9 mouse cellular contexts compared by ENCODE assay signal in the genomic region with DNA sequence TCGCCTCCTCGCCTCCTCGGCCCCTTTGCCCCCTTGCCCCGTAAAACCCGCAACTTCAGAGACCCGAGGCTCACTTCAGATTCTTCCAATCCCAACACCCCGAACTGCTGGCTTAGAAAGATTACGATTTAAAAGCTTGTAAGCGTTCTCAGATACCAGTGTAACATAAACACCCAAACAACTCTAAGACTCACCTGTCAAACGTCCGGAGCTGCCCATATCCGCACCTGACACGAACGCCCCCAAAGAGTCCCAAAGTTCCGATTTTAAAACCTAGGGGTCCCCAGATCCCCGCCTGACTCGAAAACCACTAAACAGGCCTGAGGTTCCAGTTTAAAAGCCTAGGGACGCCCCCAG. TPM values are rescaled to one million over a fixed set of nuclear protein-coding genes. Genes with fewer than 3 reads are reported as not detected.
A peak's percentile ranks its signal among the peaks of the same experiment; 100 is the strongest.
DNase-seq lines count a peak whose midpoint lies in the region; ATAC-seq and TF ChIP-seq lines count a peak whose summit lies in the region.
"Had no signal": no experiment of that assay in that cellular context is flagged by ENCODE, and none has a peak within 500 bp of the region (broad histone marks: within the 10 kb centered on the region; RNA-seq: fewer than 3 reads in every experiment).

No protein-coding gene starts in this region.

- 0 out of 4 replicates have a peak overlapping the region, but pooled peaks of 1 of the 2 experiments have one; percentile 10 for H3K27ac ChIP-seq in heart, embryonic 14.5 days (replicated peaks in 1 of 2; ENCODE audit: control insufficient read depth in 1 of 2, insufficient read depth in 1 of 2, low read depth in 2 of 2, low read length in 2 of 2)
- H3K27ac ChIP-seq in forebrain, embryonic 14.5 days (ENCODE audit: low read depth, low read length): no peak overlapping the region
- H3K27ac ChIP-seq in liver, embryonic 14.5 days: no peak overlapping the region

- no peaks in the 10 kb centered on the region for H3K27me3 ChIP-seq in heart, embryonic 14.5 days (ENCODE audit: control insufficient read depth, insufficient read depth, low read length)
- peaks cover 41% of the 10 kb centered on the region for H3K27me3 ChIP-seq in E14TG2a.4 (ENCODE audit: insufficient read depth, low read length)
- no peaks in the 10 kb centered on the region for H3K27me3 ChIP-seq in forebrain, embryonic 14.5 days (replicated peaks; ENCODE audit: control insufficient read depth, insufficient read depth, low read length)
- H3K27me3 ChIP-seq in liver, embryonic 14.5 days (ENCODE audit: control insufficient read depth, insufficient read depth, low read length): no peaks in the 10 kb centered on the region

- no peak for TF ChIP-seq CTCF in E14TG2a.4 (conservative IDR thresholded peaks at IDR 0.05; ENCODE audit: low read length)
- TF ChIP-seq CTCF in liver, embryonic 14.5 days (IDR thresholded peaks at IDR 0.05; ENCODE audit: low read depth): no peak

- intact Hi-C loops in heart, postnatal 14 days (cut with DNase I): loop anchor here (2.0 to 5.0 kb wide), 3 partner anchors 42 to 92 kb away; no protein-coding TSS in a partner anchor

- H3K36me3 ChIP-seq in heart, embryonic 14.5 days (ENCODE audit: control insufficient read depth, insufficient read depth, low read length): 0 out of 2 replicates have a peak, but pooled peaks cover 4% of the 10 kb centered on the region
- H3K36me3 ChIP-seq in E14TG2a.4 (ENCODE audit: insufficient read depth, low read length): no peaks in the 10 kb centered on the region
- no peaks in the 10 kb centered on the region for H3K36me3 ChIP-seq in forebrain, embryonic 14.5 days (ENCODE audit: control insufficient read depth, insufficient read depth, low read length)
- H3K36me3 ChIP-seq in liver, embryonic 14.5 days (replicated peaks; ENCODE audit: control insufficient read depth, insufficient read depth, low read depth): no peaks in the 10 kb centered on the region
- H3K36me3 ChIP-seq: G1E had no signal

- DNase-seq in heart, postnatal 14 days: no peak
- DNase-seq in forebrain, embryonic 14.5 days (ENCODE audit: low spot score): no peak
- no peak for DNase-seq in liver, embryonic 14.5 days (ENCODE audit: low read depth in 3 of 3, low spot score in 3 of 3)
- no peak for DNase-seq in left cerebral cortex, adult 11 months (ENCODE audit: low spot score)
- DNase-seq in layer of hippocampus, adult 18-20 months (ENCODE audit: low spot score in 2 of 2): no peak

- H3K9ac ChIP-seq in heart, embryonic 14.5 days (ENCODE audit: low read length): peak overlapping the region; percentile 88
- peak overlapping the region; percentile 91 for H3K9ac ChIP-seq in forebrain, embryonic 14.5 days (ENCODE audit: low read length)
- peak overlapping the region; percentile 75 for H3K9ac ChIP-seq in liver, embryonic 14.5 days (replicated peaks)

- peaks cover 7 to 37% of the 10 kb centered on the region in 2 experiments for H3K4me1 ChIP-seq in heart, embryonic 14.5 days (ENCODE audit: control insufficient read depth in 2 of 2, insufficient read depth in 2 of 2, low read length in 2 of 2)
- H3K4me1 ChIP-seq in E14TG2a.4 (replicated peaks; ENCODE audit: low read depth, low read length): peaks cover 21% of the 10 kb centered on the region
- peaks cover 12% of the 10 kb centered on the region for H3K4me1 ChIP-seq in forebrain, embryonic 14.5 days (ENCODE audit: control insufficient read depth, insufficient read depth, low read length)
- peaks cover 5 to 20% of the 10 kb centered on the region in 2 experiments; a peak in 3 of 4 replicates for H3K4me1 ChIP-seq in liver, embryonic 14.5 days (replicated peaks; ENCODE audit: control insufficient read depth in 2 of 2, insufficient read depth in 2 of 2, low read length in 1 of 2)

- no peaks in the 10 kb centered on the region for H3K9me3 ChIP-seq in heart, embryonic 14.5 days (ENCODE audit: control insufficient read depth, low read length)
- no peaks in the 10 kb centered on the region for H3K9me3 ChIP-seq in E14TG2a.4 (ENCODE audit: low read length)
- no peaks in the 10 kb centered on the region for H3K9me3 ChIP-seq in forebrain, embryonic 14.5 days (replicated peaks; ENCODE audit: control insufficient read depth, low read length)
- H3K9me3 ChIP-seq in liver, embryonic 14.5 days (ENCODE audit: control insufficient read depth, low read length): no peaks in the 10 kb centered on the region
- H3K9me3 ChIP-seq: G1E had no signal

- peak overlapping the region; percentile 67 to 93 for H3K4me3 ChIP-seq in heart, embryonic 14.5 days (ENCODE audit: control insufficient read depth in 1 of 2, insufficient read depth in 1 of 2, low read depth in 1 of 2, low read length in 2 of 2)
- H3K4me3 ChIP-seq in E14TG2a.4 (replicated peaks; ENCODE audit: low read length): peak overlapping the region; percentile 87
- peak overlapping the region; percentile 73 for H3K4me3 ChIP-seq in forebrain, embryonic 14.5 days (ENCODE audit: low read depth, low read length)
- H3K4me3 ChIP-seq in liver, embryonic 14.5 days (ENCODE audit: insufficient read depth in 1 of 2, low read depth in 2 of 2, low read length in 2 of 2): peak overlapping the region; percentile 69 to 88

- no peak for TF ChIP-seq EP300 in liver, embryonic 14.5 days (IDR thresholded peaks at IDR 0.05; ENCODE audit: low read depth)

- ATAC-seq in heart, embryonic 14.5 days (ENCODE audit: insufficient number of reproducible peaks, insufficient read depth, low FRiP score, low read depth): no peak
- ATAC-seq in forebrain, embryonic 14.5 days: no peak
- ATAC-seq in liver, embryonic 14.5 days (ENCODE audit: insufficient read depth): peak; percentile 11
- ATAC-seq in frontal cortex, adult (ENCODE audit: low TSS enrichment): no peak

- WGBS in heart, embryonic 14.5 days: 2% methylated on average over 17 of the region's 18 CpGs
- 1% methylated on average over 18 of the region's 18 CpGs for WGBS in forebrain, embryonic 14.5 days
- under 1% methylated on average over 18 of the region's 18 CpGs for WGBS in liver, embryonic 14.5 days (ENCODE audit: insufficient replicate concordance)

- H3K4me2 ChIP-seq in heart, embryonic 14.5 days (ENCODE audit: low read length): peak overlapping the region; percentile 85
- peak overlapping the region; percentile 80 for H3K4me2 ChIP-seq in forebrain, embryonic 14.5 days (ENCODE audit: low read length)
- peak overlapping the region; percentile 67 for H3K4me2 ChIP-seq in liver, embryonic 14.5 days (ENCODE audit: low read depth)

RNA-seq across cellular contexts. Expression of a gene that starts 0.3 kb away (rescaled TPM):
- polyA plus RNA-seq in heart, embryonic 14.5 days (2014; fragmentation: Nextera tagmentation; extraction: Ambion mirVana): 56.9 and 59.0 TPM in 2 replicates
- 100 to 1,000 TPM; 114 to 115 TPM for total RNA-seq in heart, postnatal 14 days (2021)
- 33.6 and 50.9 TPM in 2 replicates for polyA plus RNA-seq in forebrain, embryonic 14.5 days (2014; fragmentation: Nextera tagmentation; extraction: Ambion mirVana)
- 3.9 and 4.4 TPM in 2 replicates for polyA plus RNA-seq in liver, embryonic 14.5 days (2012; rRNA removed)
- polyA plus RNA-seq in liver, embryonic 14.5 days (2014; fragmentation: Nextera tagmentation; extraction: Ambion mirVana): 9.2 and 12.5 TPM in 2 replicates
- total RNA-seq in layer of hippocampus, adult 18-20 months (2021): 10 to 100 TPM; 46.9 to 47.6 TPM
